Mouse (Mus musculus) hindbrain, postnatal 0 days (tissue): ENCODE data around the gene Ubap1l. TPM values are rescaled to one million over a fixed set of nuclear protein-coding genes. Genes with fewer than 3 reads are reported as not detected.
"Not testable (repeated sequence)": the region's sequence is repeated elsewhere in the genome, so short reads cannot be mapped to it uniquely, and the experiment has no call there.

Source experiments
- ATAC-seq: fragments of 200-750 bp; cut with Nextera tagmentation; 2 replicates; pipeline ENCODE4 v1.8.0; 2017; ENCODE audit warnings: mild to moderate bottlenecking, moderate TSS enrichment, moderate library complexity
- DNase-seq: peaks from one replicate; pipeline ENCODE4 v3.0.0-alpha.2; 2015; ENCODE audit warnings: low spot score
- H3K27ac ChIP-seq: fragments of 300-500 bp; sonication (generic); 2 replicates; pipeline ENCODE4 v1.5.1; 2014; ENCODE audit warnings: mild to moderate bottlenecking
- H3K27me3 ChIP-seq: fragments of 300-500 bp; sonication (generic); 2 replicates; pipeline ENCODE4 v1.6.1; 2014; ENCODE audit warnings: low read length, mixed read lengths; ENCODE audit not compliant: insufficient read depth
- H3K36me3 ChIP-seq: fragments of 300-500 bp; sonication (generic); 2 replicates; pipeline ENCODE4 v1.6.1; 2014; ENCODE audit warnings: low read length, mixed read lengths; ENCODE audit not compliant: insufficient read depth
- H3K4me1 ChIP-seq: fragments of 300-500 bp; sonication (generic); 2 replicates; pipeline ENCODE4 v1.6.1; 2014; ENCODE audit warnings: antibody characterized with exemption, low read length, mixed read lengths; ENCODE audit not compliant: insufficient read depth
- H3K4me2 ChIP-seq: fragments of 300-500 bp; sonication (generic); 2 replicates; pipeline ENCODE4 v1.6.1; 2014; ENCODE audit warnings: low read depth, mild to moderate bottlenecking, low read length, moderate library complexity, mixed read lengths
- H3K4me3 ChIP-seq: fragments of 300-500 bp; sonication (generic); 2 replicates; pipeline ENCODE4 v1.5.1; 2014; ENCODE audit warnings: low read length
- H3K9ac ChIP-seq: fragments of 300-500 bp; sonication (generic); replicated peaks from 2 replicates; pipeline ENCODE4 v1.6.1; 2014; ENCODE audit warnings: mild to moderate bottlenecking, low read length, moderate library complexity, mixed read lengths
- H3K9me3 ChIP-seq: fragments of 300-500 bp; sonication (generic); 2 replicates; pipeline ENCODE4 v1.6.1; 2016; ENCODE audit warnings: low read length, mixed read lengths
- CTCF ChIP-seq: IDR thresholded peaks from 2 replicates; pipeline ENCODE4 v1.5.1; 2016; ENCODE audit warnings: antibody characterized with exemption, control low read depth, low read depth
- WGBS: fragments of 180-500 bp; shearing (Covaris S2); extraction: QIAGEN DNeasy Blood & Tissue Kit; methylation state at CpG from one replicate; pipeline ENCODE4 v1.1.7; 2014; 5-methylcytosine and 5-hydroxymethylcytosine counted together
- polyA plus RNA-seq: library from polyadenylated mRNA; unstranded; fragments of >200 nt; fragmentation: Nextera tagmentation; extraction: Ambion mirVana; gene quantifications from 2 replicates; pipeline ENCODE4 v1.2.1, GENCODE M21; 2015
- total RNA-seq: library from RNA; depleted of rRNA; stranded (reverse); fragments of >200 nt; gene quantifications from 2 replicates; pipeline ENCODE4 v1.2.3, GENCODE M21; 2014

Gene Ubap1l
- total and polyA plus RNA-seq, 2 experiments from 2014 or later = 2.4 to 8.6 TPM

DNA sequence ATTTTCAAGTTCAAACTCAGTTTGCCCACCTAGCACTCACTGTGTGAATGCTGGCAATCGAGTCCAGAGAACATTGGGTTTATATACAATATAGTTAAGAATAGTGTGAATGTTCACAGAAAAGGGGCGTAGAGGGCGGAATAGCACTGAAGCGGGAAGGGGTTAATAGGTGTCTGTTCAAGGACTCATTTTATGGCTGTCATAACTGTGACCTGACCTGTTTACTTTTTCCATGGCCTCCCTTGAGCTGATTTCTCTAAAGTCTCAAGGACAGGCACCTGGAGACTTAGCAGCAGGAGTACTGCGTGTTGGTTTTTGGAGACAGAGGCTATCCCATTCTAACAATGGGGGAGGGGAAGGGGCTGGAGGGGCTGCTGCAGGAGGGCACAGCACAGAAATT, 26.9 kb upstream of the Ubap1l start:
- no peak for TF ChIP-seq CTCF
- no peaks in the 10 kb centered on the region for H3K27me3 ChIP-seq
- 0 out of 2 replicates have a peak, but pooled peaks cover 4% of the 10 kb centered on the region for H3K36me3 ChIP-seq
- DNase-seq (no peak), ATAC-seq (no peak)
- H3K27ac ChIP-seq = no peak overlapping the region
- no peaks in the 10 kb centered on the region for H3K4me1 ChIP-seq
- WGBS = 90% methylated on average over 5 of the region's 5 CpGs
- H3K9ac ChIP-seq = no peak overlapping the region
- H3K9me3 ChIP-seq = no peaks in the 10 kb centered on the region
- H3K4me3 ChIP-seq = no peak overlapping the region
- H3K4me2 ChIP-seq = no peak overlapping the region

DNA sequence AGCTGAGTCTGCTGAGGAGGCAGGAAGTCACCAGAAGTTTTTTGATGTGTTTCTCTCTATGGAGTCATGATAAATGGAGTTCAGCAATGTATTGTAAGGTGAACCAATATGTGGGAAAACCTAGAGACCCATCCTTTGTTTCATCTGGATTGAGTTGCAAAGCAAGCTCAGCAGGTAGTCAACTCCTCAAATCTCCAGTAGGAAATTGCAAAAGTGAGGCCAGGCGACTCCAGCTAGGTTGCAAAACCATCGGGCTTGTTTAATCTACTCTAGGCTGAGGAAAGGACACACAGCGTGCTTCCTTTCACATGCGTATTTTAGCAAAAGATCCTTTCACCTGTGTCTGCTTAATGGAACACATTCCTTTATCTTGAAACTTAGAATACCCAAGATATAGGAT, 21.7 kb upstream of the Ubap1l start:
- Histone ChIP-seq H3K36me3 (no peaks in the 10 kb centered on the region), H3K4me3 (no peak overlapping the region), H3K4me2 (no peak overlapping the region), H3K27me3 (no peaks in the 10 kb centered on the region), H3K27ac (no peak overlapping the region), H3K9ac (no peak overlapping the region), H3K4me1 (no peaks in the 10 kb centered on the region), H3K9me3 (no peaks in the 10 kb centered on the region)
- WGBS = 83% methylated on average over 4 of the region's 4 CpGs
- no peak for ATAC-seq
- no peak for DNase-seq
- no peak for TF ChIP-seq CTCF

DNA sequence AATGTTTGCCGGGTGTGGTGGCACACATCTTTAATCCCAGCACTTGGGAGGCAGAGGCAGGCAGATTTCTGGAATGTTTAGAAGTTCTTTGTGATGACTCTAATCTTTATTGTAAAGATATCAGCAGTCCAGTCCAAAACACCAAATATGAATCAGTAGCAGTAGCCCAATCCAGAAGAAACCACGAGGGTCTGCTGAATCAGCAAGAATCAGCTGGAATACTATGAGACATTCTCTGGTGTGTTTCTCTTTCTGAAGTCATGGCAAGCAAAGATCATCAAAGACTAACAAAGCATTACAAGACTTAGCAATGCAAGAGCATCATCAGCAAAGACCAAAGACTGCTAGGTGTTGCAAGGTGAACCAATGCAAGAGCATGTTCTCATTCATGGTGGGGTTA, 20.4 kb upstream of the Ubap1l start:
- Histone ChIP-seq H3K4me3 (no peak overlapping the region), H3K4me1 (no peaks in the 10 kb centered on the region), H3K4me2 (no peak overlapping the region), H3K36me3 (no peaks in the 10 kb centered on the region), H3K9ac (no peak overlapping the region), H3K9me3 (no peaks in the 10 kb centered on the region), H3K27me3 (no peaks in the 10 kb centered on the region), H3K27ac (no peak overlapping the region)
- no peak for TF ChIP-seq CTCF
- WGBS = 93% methylated on average over 2 of the region's 2 CpGs
- ATAC-seq (no peak), DNase-seq (no peak)

DNA sequence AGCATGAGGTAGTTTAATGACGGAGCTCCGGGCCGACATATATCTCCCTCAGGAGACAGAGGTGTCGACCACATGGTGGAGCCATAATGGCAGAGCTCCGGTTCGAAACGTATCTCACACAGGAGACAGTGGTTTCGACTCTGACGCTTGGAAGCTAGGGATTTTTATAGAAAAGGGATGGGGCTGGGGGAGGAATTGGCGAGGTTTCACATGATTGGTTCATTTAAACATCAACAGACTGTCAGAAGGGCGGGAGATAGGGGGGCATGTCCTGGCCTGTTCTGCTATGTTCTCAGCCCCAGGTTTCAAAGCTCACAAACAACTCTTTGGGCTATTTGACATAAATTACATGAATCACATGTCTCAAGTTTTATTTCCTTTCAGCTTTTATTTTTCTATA, 15.4 kb upstream of the Ubap1l start:
- Histone ChIP-seq H3K27ac (peak overlapping the region; percentile 98), H3K4me3 (peak overlapping the region; percentile 94), H3K4me2 (peak overlapping the region; percentile 89), H3K4me1 (peaks cover 12% of the 10 kb centered on the region), H3K9ac (0 out of 2 replicates have a peak overlapping the region, but pooled peaks have one; percentile 24)
- DNase-seq = peak; percentile 18
- not testable (repeated sequence) for H3K9me3 ChIP-seq, H3K27me3 ChIP-seq, H3K36me3 ChIP-seq
- TF ChIP-seq CTCF = peak; percentile 25
- peak; percentile 25; the same call in 1 of the 2 replicates for ATAC-seq
- 64% methylated on average over 11 of the region's 11 CpGs for WGBS

DNA sequence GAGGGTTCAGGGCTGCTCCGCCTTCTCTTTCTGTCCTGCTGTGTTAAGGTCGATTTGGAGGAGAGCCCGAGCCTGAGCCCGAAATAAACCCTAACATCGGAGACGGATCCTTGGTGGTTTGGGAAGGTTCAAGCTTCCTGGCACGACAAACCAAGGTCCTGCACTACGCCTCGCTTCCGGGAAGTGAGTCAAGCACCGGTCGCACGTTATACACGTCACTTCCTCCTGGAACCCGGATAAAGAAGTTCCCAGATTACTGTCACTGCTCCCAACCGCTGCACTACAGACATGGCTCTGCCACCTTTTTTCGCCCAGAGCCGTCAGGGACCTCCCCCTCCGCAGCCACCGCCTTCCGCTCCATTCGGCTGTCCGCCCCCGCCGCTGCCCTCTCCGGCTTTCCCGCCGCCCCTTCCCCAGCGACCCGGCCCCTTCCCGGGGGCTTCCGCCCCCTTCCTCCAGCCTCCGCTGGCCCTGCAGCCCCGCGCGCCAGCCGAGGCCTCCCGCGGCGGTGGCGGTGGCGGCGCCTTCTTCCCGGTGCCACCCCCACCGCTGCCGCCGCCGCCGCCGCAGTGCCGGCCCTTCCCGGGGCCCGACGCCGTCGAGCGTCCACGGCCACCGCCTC, 14.9 kb upstream of the Ubap1l start, which contains the start of gene Pdcd7:
TSS of gene Pdcd7 (plus strand) at position 251 of the 622 bp plus-strand sequence.
- H3K4me2 ChIP-seq = peak within 1 kb of the TSS; percentile 89
- no peaks in the 10 kb centered on the region for H3K36me3 ChIP-seq
- peaks cover 12% of the 10 kb centered on the region for H3K4me1 ChIP-seq
- H3K4me3 ChIP-seq = peak within 1 kb of the TSS; percentile 94
- peak within 1 kb of the TSS; percentile 98 for H3K27ac ChIP-seq
- TF ChIP-seq CTCF = no peak
- DNase-seq = peak; percentile 99
- no peaks in the 10 kb centered on the region for H3K27me3 ChIP-seq
- peak within 1 kb of the TSS; percentile 95 for H3K9ac ChIP-seq
- ATAC-seq = peak; percentile 97
- no peaks in the 10 kb centered on the region for H3K9me3 ChIP-seq
- under 1% methylated on average over 46 of the region's 59 CpGs for WGBS

DNA sequence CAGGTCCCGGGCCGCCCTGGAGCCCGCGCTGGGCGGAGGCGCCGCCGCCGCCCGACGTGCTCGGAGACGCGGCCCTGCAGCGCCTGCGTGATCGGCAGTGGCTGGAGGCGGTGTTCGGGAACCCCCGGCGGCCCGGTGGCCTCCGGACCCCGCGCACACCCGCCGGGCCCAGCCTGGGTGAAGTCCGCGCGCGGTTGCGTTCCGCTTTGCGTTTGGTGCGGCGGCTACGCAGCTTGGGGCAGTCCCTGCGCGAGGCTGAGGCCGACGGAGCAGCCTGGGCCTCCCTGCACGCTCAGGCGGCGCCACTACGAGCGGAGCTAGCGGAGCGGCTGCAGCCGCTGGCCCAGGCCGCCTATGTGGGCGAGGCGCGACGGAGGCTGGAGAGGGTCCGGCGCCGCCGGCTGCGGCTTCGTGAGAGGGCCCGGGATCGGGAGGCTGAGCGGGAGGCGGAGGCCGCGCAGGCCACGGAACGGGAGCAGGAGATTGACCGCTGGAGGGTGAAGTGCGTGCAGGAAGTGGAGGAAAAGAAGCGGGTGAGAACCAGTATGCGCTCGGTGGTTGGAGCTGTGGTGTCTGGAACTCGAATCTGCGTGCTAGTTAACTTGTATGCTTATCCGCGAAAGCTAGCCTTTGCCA, 14.2 kb upstream of the Ubap1l start:
- peak overlapping the region; percentile 89 for H3K4me2 ChIP-seq
- TF ChIP-seq CTCF = no peak
- peak overlapping the region; percentile 98 for H3K27ac ChIP-seq
- H3K36me3 ChIP-seq = no peaks in the 10 kb centered on the region
- H3K9me3 ChIP-seq = no peaks in the 10 kb centered on the region
- peaks cover 12% of the 10 kb centered on the region for H3K4me1 ChIP-seq
- H3K4me3 ChIP-seq = peak overlapping the region; percentile 94
- H3K9ac ChIP-seq = peak overlapping the region; percentile 95
- H3K27me3 ChIP-seq = no peaks in the 10 kb centered on the region
- DNase-seq = peak; percentile 49
- peak; percentile 67 for ATAC-seq
- WGBS = under 1% methylated on average over 74 of the region's 77 CpGs
